Mouse (Mus musculus) CD8-positive naive resting alpha-beta T cell, adult 2 months (primary cell): Measurements from ENCODE around the gene Ovca2.

Experiments used
- DNase-seq, 2 experiments: peaks; one replicate each; pipeline ENCODE4 v3.0.0; 2022; ENCODE audit warnings: low read depth in 2 of 2, low spot score in 2 of 2

Gene Ovca2

GRCm38 (mm10) chr11:75131300-75131699 lies 47.3 kb downstream of the Ovca2 start:
- DNase-seq: no peak

- DNase-seq: no peak
Measured at GRCm38 (mm10) chr11:75129481-75129880, 49.2 kb downstream of the Ovca2 start.

- no peak for DNase-seq
Measured at GRCm38 (mm10) chr11:75126384-75126783, 52.3 kb downstream of the Ovca2 start.
